Mouse (Mus musculus) heart, postnatal 25 days (tissue): Measurements from ENCODE around the gene Fam185a. TPM values are rescaled to one million over a fixed set of nuclear protein-coding genes. Genes with fewer than 3 reads are reported as not detected.
A peak's percentile ranks its signal among the peaks of the same experiment; 100 is the strongest.

Experiments used
- DNase-seq: peaks from one replicate; pipeline ENCODE4 v3.0.0; 2022; ENCODE audit warnings: low spot score
- intact Hi-C: fragments of 180-260 bp; cut with DNase I; formaldehyde crosslinking; loops from one replicate; pipeline ENCODE4 v1.15.1; 2025
- total RNA-seq, 2 experiments: library from RNA; stranded (reverse); gene quantifications; 2 replicates each; pipeline ENCODE4 v1.2.3; 2021

Gene Fam185a
- total RNA-seq, 2 experiments from 2014 or later: 15.4 to 16.4 TPM

DNA sequence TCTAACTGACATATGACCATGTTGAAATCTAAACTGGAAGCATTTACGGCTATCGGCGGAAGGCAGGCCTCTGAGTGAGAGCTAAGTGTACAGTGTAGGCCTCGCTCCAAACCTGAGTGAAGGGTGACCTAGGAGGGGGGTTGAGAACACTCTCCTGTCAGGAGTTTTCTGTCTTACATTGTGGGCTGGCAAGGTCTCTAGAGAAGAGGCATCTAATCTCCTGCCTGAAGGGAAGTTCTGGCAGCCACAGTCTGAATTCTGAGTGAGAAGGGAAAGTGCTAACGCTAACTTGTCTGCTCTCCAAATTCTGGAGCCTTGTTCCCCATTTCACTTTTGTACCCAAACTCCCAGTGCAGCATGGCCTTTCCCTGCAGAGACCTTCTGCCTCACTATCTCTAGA lies 63.7 kb downstream of the Fam185a start:
- intact Hi-C loops: no loop called here
- peak; percentile 9 for DNase-seq

DNA sequence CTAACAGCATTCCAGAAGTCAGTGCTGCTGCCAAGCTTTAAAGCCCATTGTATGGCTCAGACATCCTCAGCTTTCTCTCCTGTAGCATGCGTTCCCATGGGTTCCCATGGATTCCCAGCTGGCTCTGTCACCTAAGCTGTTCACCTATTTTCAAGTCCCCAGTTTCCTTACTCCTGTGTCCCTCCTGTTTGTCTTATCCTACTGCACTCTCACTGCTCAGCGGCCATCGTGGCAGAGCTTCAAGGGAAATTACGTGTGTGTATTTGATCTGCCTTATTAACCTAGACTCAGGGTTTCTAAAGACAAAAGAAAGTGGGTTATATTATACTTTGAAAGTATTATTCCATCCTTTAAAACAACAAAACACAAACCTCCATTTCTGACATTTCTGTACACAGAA lies 64.4 kb downstream of the Fam185a start:
- no peak for DNase-seq
- intact Hi-C loops: no loop called here

DNA sequence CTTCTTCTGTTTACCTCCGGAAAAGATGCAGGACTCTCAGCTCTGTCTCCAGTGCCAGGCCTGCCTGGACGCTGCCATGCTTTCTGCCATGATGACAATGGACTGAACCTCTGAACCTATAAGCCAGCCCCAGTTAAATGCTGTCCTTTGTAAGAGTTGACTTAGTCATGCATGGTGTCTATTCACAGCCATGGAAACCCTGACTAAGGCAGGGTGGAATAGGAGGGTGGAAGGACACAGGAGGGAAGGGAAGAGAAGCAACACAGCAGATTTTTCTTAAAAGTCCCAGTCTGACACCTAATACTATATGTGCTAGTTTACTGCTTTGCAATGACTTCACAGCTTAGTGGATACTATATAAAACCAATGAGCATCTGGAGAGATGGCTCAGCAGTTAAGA lies 66.7 kb downstream of the Fam185a start:
- DNase-seq: no peak
- intact Hi-C loops: no loop called here

DNA sequence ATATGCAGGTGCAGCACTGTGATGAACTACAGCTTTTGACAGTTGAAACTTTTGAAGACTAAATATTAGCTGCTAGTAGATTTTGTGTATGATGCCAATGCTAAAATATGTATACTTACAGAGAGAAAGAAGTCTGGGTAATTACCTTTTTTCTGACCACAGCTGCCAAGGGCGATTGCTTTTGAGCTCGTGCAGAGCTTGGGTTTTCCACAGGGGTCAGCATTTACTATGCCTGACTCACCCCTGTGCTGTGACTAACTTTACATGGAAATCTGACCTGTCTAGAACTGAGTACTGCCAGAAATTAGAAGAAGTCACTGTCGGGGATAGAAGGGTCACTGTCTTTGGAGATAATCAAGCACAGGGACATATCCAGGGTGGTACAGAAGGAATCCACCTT lies 67.5 kb downstream of the Fam185a start:
- intact Hi-C loops: no loop called here

DNA sequence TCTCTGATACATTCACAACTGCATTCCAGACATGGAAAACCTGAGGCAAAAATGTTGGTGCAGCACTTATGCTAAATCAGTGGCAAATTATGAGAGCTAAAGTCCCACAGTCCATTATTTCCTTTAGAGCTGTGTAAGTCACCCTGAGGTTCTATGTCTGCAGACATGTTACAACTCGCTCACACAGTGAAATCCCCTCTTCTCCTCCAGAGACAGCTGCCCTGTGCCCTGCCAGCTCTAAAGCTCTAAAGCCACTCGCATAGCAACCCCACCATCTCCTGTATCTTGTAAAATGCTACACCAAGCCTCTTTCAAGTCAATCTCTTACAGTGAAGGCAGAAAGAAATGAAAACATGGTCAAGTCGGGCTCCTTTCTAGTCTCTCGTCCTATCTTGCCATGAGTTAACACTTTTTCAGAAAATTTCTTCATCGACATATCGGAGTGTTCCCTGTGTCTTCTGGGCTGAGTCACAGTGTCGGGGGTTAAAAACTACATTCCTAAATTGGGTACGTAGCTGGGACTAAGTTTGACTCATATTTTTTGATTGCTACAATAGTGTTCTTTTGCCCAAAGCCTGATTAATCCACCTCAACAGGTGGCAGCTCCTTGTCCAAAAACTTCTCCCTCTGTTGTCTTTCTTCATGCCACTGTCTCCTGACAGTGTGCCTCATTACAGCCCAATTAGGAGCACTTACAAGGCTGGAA lies 68.7 kb downstream of the Fam185a start:
- no peak for DNase-seq
- intact Hi-C loops: no loop called here

More for the DNA sequence above, 67.5 kb downstream of the Fam185a start:
- no peak for DNase-seq

DNA sequence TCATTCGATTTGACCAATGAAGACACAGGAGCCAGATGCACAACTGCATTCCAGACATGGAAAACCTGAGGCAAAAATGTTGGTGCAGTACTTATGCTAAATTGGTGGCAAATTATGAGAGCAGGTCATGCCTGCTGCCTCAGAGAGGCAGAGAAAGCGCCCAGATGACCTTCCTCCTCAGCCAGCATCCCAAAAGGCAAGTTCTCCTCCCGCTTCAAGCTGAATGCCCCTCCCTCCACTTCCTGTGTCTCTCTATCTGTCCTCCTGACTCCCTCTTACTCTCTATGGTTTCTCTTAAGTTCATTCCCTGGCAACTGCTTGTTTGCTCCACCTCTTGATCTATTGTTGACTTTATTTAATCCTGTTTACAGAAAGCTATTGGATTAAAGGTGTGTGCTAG lies 70.0 kb downstream of the Fam185a start:
- no peak for DNase-seq
- intact Hi-C loops: no loop called here

DNA sequence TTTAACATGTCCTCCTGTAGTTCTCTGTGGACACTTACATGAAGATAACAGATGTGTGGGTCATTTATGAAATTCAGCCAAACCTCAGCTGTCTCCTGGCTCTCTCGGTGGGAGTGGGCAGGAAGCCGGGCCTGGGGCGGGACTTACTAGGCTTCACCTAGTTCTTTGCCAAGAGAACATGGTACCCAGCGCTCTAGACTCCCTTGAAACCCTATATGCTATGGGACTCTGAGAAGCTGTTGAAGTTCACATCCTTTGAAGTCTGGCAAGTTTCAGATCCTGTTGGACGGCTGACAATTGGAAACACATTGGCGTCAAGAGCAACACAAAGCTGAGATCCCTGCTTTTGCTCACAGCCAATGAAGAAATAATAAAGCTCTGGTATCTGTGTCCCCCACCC lies 71.6 kb downstream of the Fam185a start:
- intact Hi-C loops: no loop called here
- peak; percentile 14 for DNase-seq

DNA sequence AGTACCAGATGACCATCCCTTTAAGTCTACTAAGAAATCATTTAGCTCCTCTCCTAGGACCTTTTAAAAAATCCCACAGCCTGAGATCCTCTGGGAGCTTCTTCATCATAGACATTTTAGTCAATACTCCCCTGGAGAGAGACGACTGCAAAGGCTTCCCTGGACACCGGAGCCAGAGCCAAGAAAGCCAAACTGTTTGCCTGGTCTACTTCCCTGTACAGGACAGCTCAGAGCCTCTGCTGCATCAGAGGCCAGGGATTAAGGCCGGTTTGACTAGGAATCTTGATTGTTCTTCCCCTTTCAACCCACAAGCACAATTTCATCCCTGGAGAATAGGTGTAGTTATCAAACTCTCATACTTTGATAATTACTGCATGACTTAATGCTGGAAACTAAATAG lies 72.1 kb downstream of the Fam185a start:
- intact Hi-C loops: no loop called here
- DNase-seq: peak; percentile 10

DNA sequence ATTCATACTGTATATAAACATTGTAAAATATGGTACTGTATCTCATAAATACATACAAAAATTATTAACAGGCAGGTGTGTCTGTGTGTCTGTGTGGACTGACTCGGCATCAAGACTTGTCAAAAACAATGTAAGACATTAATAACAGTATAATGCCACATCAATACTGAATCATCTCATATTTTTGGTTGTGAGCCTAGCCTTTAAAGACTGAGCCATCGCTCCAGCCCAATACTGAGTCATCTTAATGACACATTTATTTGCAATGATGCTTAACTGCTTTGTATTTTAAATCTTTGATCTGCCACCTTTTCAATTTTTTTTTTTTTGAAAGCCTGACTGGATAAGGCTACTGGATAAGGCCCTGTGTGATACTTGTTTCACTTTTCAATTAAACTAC lies 73.7 kb downstream of the Fam185a start:
- DNase-seq: no peak
- intact Hi-C loops: no loop called here

DNA sequence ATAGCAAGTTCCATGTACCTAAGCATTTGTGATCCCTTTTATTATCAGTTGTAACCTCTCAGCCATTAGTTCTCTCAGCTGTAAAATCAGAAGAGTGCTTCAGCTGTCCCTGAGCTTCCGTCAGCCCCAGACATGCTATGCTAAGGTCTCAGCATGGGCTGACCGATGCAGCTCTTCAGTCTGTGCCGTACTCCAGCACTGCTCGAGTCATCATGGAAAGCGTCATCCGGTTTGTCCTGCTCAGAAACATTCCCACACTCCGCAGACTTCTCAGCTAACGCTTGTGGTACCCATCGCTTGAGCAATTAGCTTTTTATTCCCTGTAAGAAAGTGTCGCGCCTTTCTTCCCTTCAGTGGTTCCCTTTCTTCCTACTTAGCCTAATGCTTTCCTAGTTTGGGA lies 74.2 kb downstream of the Fam185a start:
- no peak for DNase-seq
- intact Hi-C loops: no loop called here

DNA sequence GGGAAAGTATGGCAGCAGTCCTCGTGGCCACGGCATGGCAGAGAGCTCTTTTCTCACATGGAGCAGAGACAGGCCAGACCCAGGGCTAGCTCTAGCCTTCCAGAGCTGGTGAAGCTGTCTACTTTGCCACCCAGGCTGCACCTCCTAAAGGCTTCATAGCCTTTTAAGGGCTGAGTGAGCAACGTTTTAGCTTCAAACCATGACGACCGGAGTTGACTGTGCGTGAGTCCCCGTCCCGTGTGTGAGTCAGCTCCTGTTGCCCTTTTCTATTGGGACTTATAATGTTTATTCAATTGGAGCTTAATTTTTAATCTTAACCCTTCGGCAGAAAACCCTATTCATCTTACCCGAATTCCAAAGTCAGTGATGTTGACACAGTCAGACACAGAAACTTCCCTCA lies 75.4 kb downstream of the Fam185a start:
- intact Hi-C loops: no loop called here
- DNase-seq: no peak

DNA sequence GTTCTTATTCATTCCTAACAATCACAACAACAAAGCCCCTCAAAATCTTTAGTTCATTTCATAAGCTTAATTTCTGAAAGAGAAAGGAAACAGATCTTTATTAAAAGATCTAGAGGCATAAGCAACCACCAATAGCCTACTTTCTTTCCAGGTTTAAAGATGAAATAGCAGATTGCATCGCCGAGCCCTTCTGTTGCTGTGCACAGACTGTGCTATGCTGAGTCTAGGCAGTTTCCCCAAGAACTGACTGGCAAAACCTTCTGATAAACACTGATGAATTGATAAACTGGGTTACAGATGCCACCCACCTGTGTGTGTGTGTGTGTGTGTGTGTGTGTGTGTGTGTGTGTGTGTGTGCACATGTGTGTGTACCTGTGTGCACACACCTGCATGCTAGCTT lies 76.2 kb downstream of the Fam185a start:
- intact Hi-C loops: no loop called here
- no peak for DNase-seq

DNA sequence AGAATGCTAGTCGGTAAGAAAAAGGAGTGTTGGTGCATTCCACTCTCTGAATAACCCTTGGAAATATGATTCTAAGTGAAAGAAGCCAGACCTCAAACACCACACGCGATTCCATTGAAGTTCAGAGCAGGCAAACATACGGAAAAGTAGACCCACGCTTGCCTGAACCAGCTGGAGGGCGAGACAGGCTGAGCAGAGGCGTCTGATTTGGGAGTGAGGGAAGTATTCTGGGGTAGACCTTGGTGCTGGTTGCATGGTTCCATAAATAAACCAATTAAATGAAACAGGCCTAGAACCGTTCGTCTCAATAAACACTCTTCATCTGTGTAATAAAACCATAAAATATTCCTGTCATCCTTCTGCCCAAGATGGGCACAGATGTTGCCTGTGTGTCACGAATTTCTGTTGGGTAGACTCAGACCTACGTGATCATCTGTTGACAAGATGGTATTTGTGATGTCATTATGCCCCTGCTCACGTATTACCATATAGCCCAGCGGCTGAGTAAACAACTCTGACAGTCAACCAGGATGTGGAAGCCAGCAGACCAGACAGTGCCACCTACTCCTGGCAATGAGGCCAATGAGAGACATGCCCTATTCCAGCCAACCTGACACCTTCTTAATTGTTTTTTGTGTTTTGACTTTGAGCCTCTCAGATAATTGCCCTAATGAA lies 78.3 kb downstream of the Fam185a start:
- no peak for DNase-seq
- intact Hi-C loops: no loop called here

DNA sequence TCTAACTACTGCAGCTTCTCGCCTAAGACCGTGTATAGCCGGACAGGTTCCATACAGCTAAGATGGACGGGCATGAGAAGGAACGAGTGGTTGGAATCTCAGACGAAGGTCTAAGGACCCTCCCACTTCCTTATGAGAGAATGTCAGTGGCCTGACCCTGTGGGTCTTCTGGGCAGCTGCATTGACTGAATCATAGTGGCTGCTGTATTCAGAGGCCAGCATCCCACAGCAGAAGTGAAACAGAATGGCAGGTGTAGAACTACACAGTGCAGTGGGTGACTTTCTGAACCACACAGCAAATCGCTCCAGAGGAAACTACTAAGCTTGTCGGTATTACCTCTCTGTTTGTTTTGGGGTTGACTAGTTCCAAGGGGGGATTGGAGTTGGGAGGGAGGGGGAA lies 80.4 kb downstream of the Fam185a start:
- no peak for DNase-seq
- intact Hi-C loops: no loop called here

DNA sequence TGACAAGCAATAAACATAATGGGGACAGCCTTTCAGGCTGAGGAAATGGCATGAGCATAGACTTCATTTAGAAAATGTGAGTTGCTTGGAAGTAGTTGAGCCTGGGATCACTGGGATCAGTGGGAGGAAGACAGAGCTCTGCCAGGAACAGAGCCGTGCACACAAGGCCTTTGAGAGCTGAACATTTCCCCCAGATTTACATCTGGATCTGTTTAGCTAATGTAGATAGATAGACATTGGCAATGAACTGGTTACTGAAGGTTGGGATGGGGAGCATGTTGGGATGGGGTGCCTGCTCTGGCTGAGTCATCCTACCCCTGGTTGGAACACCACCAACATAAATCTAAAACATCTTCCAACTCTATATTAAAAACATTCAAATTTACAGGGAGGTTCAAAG lies 82.1 kb downstream of the Fam185a start:
- no peak for DNase-seq
- intact Hi-C loops: no loop called here

DNA sequence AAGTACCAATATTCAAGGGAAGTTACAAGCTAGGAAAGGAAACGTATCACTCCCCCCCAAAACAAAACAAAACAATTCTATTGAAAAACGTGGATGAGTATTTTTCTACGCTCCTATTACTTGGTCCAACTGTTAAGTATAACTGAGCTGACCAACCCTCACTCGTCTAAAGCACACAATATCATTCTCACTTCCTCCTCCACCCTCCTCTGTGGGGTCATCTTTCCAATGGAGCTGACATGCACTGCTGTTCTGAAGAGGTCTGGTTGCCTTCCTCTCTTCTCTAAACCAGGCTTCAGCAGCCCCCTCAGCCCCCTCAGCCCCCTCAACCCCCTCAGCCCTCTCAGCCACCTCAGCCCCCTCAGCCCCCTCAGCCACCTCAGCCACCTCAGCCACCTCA lies 85.0 kb downstream of the Fam185a start:
- DNase-seq: no peak
- intact Hi-C loops: no loop called here

DNA sequence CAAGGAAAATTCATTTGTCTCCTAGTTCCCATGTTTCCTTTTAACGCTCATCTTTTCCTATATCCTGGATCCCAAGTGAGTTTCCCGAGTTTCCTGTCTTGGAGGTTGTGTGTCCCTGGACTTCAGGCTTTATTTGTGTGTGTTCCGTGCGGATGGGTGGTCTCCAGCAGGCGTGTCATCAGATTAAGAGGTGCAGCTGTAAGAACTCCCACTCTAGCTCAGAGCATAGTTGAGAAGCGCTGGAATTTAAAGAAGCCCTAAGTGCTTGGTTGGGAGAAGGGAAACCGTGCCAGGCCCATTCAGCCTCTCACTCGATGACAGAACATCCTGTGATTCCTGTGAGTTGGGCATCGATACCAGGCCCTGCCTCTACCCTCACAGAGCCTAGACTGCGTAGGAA lies 88.6 kb downstream of the Fam185a start:
- intact Hi-C loops: no loop called here
- no peak for DNase-seq

DNA sequence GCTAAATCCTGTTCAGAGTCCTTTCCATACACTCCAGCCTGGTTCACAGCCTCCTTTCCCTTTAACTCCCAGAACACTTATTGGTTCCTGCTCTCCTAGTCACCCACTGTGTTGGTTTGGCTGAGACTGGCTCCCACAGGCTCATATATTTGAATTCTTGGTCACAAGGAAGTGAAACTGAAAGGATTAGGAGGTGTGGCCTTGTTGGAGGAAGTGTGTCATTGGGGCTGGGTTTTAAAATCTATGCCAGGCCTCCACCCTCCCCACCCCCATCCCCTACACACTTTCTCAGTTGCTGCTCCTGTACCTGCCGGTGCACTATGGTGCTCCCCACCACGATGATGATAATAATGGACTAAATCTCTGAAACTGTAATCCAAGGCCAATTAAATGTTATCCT lies 92.8 kb downstream of the Fam185a start:
- intact Hi-C loops: no loop called here
- DNase-seq: no peak

DNA sequence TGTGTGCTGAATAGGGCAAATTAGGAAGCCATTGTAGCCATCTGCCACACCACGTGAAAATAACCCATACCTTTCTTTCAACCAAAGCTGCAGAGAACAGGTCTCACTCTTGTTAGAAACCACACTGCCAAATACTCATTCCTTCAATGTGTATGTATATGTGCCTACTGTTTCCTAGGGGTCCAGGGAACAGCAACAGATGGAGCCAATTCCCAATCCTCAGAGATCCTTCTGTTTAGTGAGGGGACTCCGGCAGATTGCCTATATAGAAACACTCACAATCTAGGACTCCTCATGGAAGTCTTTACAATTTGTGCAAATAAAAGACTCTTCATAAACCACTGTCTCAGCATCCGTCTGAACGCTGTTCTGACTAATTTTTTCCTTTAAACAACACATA lies 93.4 kb downstream of the Fam185a start:
- DNase-seq: no peak
- intact Hi-C loops: no loop called here

DNA sequence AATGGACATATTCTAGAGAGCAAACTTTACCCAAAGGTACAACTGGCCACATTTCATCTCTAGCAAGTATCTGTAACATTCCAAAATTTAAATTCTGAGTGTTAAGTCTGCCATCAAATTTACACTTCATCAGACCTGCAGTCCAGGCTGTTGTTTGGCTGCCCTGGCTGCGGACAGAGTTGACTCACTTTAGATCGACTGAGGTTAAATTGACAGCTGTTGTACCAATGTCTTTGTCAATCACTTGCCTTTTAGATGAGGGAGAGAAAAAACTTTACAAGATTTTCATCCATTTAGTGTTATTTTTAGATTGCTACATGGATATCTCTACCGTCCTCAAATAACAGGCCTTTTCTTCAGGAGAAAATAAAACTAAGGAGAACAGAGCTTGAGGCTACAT lies 94.4 kb downstream of the Fam185a start:
- intact Hi-C loops: no loop called here
- DNase-seq: no peak

DNA sequence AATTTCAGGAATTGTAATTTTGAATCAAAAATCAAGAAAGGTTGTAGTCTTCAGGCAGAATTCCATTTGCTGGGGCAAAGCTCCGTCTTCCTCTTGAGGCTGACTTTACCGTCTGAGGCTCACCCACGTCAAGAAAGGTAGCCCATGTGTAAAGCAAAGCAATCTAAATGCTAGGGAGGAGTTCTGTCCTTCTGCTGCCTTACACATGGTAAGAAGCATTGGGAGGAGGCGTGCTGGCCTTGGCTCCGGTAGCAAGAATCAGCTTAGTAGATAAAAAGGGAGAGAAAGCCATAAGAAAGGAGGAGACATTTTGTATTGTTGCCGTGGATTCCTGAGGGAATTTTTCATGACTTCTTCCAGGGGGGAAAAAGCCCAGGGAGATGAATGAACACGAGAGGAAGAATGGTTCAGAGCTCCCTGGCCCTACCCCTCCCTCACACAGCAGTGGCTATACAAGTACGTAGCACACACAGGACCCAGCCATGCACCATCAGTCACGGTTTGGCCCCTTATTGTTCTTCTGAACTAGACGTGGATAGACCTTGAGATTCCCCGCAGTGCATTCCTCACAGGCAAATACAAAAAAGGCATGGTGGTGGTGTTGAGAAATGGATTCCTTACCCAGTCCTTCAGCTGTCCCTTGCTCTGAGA lies 102.2 kb downstream of the Fam185a start:
- intact Hi-C loops: no loop called here
- no peak for DNase-seq
